Mouse (Mus musculus): ENCODE data around the gene Coro2a.
"Not testable (repeated sequence)": the region's sequence is repeated elsewhere in the genome, so short reads cannot be mapped to it uniquely, and the experiment has no call there.

Gene Coro2a

GRCm38 (mm10) chr4:46584536-46584935, 17.5 kb downstream of the Coro2a start:
- not testable (repeated sequence) for DNase-seq (ENCODE audit: low read depth, low spot score)

DNA sequence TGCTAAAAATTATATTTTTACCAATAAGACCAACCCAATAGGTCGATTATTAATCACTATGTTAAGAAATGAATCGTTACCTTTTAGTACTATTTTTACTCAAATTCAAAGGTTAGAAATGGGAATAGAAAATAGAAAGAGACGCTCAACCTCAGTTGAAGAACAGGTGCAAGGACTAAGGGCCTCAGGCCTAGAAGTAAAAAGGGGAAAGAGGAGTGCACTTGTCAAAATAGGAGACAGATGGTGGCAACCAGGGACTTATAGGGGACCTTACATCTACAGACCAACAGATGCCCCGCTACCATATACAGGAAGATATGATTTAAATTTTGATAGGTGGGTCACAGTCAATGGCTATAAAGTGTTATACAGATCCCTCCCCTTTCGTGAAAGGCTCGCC, 17.9 kb downstream of the Coro2a start:
- not testable (repeated sequence) for DNase-seq (ENCODE audit: low read depth, low spot score)

DNA sequence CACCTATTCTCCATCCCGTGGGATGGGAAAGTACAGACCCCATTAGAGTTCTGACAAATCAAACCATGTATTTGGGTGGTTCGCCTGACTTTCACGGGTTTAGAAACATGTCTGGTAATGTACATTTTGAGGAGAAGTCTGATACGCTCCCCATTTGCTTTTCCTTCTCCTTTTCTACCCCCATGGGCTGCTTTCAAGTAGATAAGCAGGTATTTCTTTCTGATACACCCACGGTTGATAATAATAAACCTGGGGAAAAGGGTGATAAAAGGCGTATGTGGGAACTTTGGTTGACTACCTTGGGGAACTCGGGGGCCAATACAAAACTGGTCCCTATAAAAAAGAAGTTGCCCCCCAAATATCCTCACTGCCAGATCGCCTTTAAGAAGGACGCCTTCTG, 20.0 kb downstream of the Coro2a start:
- not testable (repeated sequence) for DNase-seq (ENCODE audit: low read depth, low spot score)

- not testable (repeated sequence) for DNase-seq (ENCODE audit: low read depth, low spot score)
Observed at GRCm38 (mm10) chr4:46581577-46581976, 20.4 kb downstream of the Coro2a start.

DNA sequence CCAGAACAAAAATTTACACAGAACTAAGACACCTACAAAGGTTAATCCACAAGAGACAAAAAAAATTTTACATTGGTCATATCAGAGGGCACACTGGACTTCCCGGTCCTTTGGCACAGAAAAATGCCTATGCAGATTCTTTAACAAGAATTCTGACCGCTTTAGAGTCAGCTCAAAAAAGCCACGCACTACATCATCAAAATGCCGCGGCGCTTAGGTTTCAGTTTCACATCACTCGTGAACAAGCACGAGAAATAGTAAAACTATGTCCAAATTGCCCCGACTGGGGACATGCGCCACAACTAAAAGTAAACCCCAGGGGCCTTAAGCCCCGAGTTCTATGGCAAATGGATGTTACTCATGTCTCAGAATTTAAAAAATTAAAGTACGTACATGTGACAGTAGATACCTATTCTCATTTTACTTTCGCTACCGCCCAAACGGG, 21.2 kb downstream of the Coro2a start:
- DNase-seq (ENCODE audit: low read depth, low spot score): not testable (repeated sequence)

- not testable (repeated sequence) for DNase-seq (ENCODE audit: low read depth, low spot score)
Observed at GRCm38 (mm10) chr4:46578796-46579346, 23.1 kb downstream of the Coro2a start.

GRCm38 (mm10) chr4:46578228-46578627, 23.8 kb downstream of the Coro2a start:
- DNase-seq (ENCODE audit: low read depth, low spot score): no peak

DNA sequence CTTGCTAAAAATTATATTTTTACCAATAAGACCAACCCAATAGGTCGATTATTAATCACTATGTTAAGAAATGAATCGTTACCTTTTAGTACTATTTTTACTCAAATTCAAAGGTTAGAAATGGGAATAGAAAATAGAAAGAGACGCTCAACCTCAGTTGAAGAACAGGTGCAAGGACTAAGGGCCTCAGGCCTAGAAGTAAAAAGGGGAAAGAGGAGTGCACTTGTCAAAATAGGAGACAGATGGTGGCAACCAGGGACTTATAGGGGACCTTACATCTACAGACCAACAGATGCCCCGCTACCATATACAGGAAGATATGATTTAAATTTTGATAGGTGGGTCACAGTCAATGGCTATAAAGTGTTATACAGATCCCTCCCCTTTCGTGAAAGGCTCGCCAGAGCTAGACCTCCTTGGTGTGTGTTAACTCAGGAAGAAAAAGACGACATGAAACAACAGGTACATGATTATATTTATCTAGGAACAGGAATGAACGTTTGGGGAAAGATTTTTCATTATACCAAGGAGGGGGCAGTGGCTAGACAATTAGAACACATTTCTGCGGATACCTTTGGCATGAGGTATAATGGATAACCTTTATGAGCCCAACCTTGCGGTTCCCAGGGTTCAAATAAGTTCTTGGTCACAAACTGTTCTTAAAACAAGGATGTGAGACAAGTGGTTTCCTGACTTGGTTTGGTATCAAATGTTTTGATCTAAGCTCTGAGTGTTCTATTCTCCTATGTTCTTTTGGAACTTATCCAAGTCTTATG, 26.3 kb downstream of the Coro2a start:
- not testable (repeated sequence) for DNase-seq (ENCODE audit: low read depth, low spot score)

- DNase-seq (ENCODE audit: low read depth, low spot score): no peak
Observed at GRCm38 (mm10) chr4:46574841-46575240, 27.2 kb downstream of the Coro2a start.

- DNase-seq (ENCODE audit: low read depth, low spot score): no peak
Observed at GRCm38 (mm10) chr4:46574024-46574753, 27.8 kb downstream of the Coro2a start.

GRCm38 (mm10) chr4:46572616-46573015, 29.4 kb downstream of the Coro2a start:
- DNase-seq (ENCODE audit: low read depth, low spot score): no peak

- DNase-seq (ENCODE audit: low read depth, low spot score): no peak
Observed at GRCm38 (mm10) chr4:46571744-46572143, 30.3 kb downstream of the Coro2a start.

GRCm38 (mm10) chr4:46569671-46570070, 32.3 kb downstream of the Coro2a start:
- no peak for DNase-seq (ENCODE audit: low read depth, low spot score)

DNA sequence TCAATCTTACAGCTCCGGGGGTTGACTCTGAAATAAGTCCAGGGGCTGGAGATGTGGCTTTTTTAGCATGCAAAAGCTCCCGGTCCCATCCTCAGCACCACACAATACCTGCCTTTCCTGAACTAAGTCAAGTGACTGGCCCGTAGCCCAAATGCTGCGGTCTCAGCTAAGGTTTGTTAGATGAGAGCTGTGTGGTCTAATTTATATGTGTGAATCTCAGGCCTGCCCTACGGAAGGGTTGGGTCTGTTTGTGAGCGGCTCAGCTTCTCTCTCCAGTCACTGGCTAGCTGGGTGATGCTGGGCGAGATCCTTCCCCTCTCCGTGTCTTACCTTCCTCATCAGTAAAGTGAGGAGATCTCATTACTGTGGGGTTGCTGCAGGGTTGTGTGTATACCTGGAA, 33.8 kb downstream of the Coro2a start:
- DNase-seq (ENCODE audit: low read depth, low spot score): no peak

DNA sequence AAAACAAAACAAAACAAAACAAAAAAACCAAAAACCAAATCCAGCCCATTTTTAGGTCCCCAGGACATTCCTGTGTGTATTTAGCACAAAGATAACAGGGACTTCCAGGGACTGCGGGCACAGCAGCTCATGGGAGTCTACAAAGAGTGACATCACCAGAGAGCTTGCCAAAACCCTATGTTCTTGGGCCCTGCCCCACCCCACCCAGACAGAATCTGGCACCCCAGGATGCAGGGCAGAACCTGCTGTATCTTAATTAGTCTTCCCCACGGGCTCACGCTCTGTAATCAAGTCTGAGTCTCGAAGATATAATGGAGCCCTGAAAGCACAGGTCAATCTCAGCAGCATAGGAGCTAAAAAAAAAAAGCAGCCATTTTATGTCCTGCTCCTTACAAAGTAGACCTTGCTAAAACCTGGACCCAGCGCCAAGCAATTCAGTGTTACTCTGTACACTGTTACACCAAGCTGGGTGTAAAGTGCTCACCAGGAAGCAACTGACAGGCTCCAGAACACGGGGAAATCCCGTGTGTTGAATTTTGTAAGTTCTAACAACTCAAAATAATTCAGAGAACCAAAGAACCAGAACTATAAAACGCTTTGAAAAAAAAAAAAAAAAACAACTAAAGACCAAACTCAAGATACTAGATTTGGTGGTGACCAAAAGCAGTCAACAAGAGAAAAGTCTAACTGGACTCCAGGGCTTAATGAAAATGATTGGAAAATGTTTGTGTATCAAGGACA, 34.9 kb downstream of the Coro2a start:
- DNase-seq (ENCODE audit: low read depth, low spot score): no peak

DNA sequence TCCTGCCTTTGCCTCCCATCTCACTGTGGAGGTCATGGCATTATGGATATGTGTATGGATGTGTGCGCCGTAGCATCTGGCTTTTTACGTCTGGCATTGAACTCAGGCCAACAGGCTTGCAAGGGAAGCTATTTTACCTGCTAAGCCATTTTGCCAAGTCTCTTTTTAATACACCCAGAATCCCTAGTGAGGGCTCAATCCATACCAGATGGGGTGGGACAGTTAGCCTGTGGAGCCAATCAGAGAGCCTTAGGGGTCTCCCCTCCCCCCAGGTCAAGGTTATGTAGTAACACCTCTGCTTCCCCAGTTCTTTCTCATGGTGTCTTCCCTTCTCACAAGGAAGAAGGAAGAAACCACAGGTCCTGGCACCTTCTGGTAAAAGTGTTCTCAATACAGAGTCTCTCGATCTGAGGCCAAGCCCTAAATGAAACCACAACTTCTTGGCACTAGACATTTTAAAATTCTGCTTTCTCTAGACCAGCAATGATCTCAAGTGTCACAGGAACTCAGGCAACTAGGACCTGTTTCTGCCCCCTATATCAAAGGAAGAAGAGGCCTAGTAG, 36.5 kb downstream of the Coro2a start:
- no peak for DNase-seq (ENCODE audit: low read depth, low spot score)

- DNase-seq (ENCODE audit: low read depth, low spot score): no peak
Observed at GRCm38 (mm10) chr4:46564247-46564646, 37.8 kb downstream of the Coro2a start.

DNA sequence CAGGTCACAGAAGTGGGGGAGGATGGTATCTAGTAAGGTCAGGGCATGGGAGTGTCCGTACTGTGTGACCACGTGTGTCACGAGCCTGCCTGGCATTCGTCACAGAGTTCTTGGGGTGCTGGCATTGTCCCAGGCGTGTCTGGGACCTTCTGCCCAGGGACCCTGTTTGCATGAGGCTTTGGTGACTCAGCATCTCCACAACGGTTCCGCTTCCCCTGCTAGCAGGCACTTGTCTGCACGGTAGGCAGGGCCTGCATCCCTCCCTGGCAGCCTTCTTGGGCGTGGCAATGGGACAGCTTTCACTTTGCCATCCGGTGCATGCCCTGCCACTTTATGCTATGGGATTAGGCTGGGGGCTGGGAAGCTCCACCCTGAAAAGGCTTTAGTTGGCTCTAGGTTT, 38.2 kb downstream of the Coro2a start:
- no peak for DNase-seq (ENCODE audit: low read depth, low spot score)

DNA sequence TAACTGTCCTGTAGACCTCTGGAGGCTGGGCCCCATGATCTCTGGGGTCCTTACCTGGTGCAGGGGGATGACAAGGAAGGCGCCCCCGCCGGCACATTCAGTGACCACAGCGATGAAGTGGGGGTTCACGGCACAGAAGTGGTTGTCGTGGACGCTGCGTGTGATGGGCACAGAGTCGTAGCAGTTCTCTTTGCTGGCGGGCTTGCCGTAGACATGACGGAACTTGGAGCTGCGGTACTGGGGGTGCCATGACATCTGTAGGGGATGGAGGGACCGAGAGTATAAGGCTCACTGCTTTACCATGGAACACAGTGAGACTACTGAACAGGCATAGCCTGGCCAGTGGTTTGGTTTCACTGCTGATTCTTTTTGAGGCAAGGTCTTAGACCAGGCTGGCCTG, 39.2 kb downstream of the Coro2a start:
- no peak for DNase-seq (ENCODE audit: low read depth, low spot score)

DNA sequence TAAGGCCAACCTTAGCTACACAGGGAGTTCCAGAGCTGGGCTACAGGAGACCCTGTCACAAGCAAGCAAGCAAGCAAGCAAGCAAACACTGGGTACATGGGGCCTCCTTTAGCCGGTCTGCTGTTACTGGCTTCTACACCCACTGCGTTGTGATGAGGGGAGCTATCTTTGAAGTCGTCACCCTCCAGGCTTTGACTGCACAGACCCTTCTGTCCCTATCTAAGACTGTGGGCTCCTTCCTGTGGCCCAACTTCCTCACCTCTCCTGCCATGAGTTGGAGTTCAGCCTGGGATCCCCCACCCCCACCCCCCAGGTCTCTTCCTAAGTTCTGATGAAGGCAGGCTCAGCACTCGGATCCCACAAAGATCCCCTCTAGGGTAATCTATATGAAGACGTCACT, 40.0 kb downstream of the Coro2a start:
- no peak for DNase-seq (ENCODE audit: low read depth, low spot score)

- DNase-seq (ENCODE audit: low read depth, low spot score): no peak
Observed at GRCm38 (mm10) chr4:46560069-46560705, 41.8 kb downstream of the Coro2a start.

Data from ES-CJ7 (cell line).